Mouse (Mus musculus): Measurements from ENCODE around the gene Cacna1d.

The Cacna1d gene

DNA sequence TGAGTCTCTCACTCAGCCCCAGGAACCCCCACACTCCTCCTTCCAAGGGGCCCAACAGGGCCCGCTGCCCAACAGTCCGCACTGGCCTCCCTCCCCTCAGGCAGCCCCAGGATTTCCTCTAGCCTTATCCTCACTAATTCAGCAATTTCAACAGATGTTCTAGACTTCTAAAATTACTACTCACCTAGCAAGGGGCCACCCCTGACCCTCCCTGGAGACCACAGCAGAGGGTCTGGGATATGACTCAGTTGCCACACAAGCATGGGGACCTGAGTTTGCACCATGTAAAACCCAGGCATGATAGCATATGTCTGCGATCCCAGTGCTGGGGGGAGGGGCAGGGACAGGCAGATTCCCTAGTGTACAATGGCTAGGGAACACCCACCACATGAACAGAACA lies 151.1 kb downstream of the Cacna1d start:
- in situ Hi-C loops (cut with MboI, MseI): loop anchor here (25.0 kb wide), 1 partner anchor 947 kb away; no protein-coding TSS in a partner anchor

GRCm38 (mm10) chr14:30331856-30332255 lies 159.4 kb downstream of the Cacna1d start:
- in situ Hi-C loops (cut with MboI, MseI): loop anchor here (25.0 kb wide), 1 partner anchor 955 kb away; no protein-coding TSS in a partner anchor

GRCm38 (mm10) chr14:30330416-30331181 lies 160.7 kb downstream of the Cacna1d start:
- in situ Hi-C loops (cut with MboI, MseI): loop anchor here (25.0 kb wide), 1 partner anchor 957 kb away; no protein-coding TSS in a partner anchor

GRCm38 (mm10) chr14:30329109-30329508 lies 162.1 kb downstream of the Cacna1d start:
- in situ Hi-C loops (cut with MboI, MseI): loop anchor here (25.0 kb wide), 1 partner anchor 958 kb away; no protein-coding TSS in a partner anchor

DNA sequence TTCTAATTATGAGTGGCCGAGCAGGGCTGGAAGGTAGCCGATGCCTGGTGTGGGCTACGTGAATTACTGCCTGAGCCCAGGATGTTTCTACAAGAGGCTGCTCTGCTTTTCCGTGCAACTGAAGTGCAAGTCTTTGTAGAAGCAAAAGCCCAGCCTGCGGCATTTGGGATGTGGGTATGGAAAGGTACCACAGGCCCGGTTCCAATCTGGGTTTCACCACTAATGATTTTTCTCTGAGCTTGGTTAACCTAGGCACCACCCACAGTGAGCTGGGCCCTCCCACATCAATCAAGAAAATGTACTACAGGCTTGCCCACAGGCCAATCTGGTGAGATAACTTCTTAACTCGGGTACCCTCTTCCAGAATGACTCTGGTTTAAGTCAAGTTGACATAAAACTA lies 163.8 kb downstream of the Cacna1d start:
- in situ Hi-C loops (cut with MboI, MseI): loop anchor here (25.0 kb wide), 1 partner anchor 960 kb away; no protein-coding TSS in a partner anchor

- in situ Hi-C loops (cut with MboI, MseI): loop anchor here (25.0 kb wide), 1 partner anchor 960 kb away; no protein-coding TSS in a partner anchor
Measured at GRCm38 (mm10) chr14:30327051-30327450, 164.2 kb downstream of the Cacna1d start.

DNA sequence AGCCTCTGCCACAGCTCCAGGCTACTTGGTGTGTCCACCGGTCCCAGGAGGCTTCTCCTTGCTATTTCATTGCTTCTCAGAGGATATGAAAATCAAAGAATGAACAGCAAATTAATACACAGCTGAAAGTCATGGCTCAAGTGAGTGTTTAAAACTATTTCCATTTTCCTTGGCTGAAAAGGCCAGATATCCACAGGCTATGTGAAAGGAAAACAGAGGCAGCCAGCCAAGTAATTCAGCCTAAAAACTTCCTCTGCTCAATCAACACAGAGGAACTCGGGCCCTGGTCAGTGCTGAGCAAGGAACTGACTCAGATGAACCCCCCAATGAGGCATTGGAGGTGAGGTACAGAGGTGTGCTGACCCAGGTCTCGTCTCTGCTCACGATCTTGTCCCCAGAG lies 165.0 kb downstream of the Cacna1d start:
- in situ Hi-C loops (cut with MboI, MseI): loop anchor here (25.0 kb wide), 1 partner anchor 961 kb away; no protein-coding TSS in a partner anchor

DNA sequence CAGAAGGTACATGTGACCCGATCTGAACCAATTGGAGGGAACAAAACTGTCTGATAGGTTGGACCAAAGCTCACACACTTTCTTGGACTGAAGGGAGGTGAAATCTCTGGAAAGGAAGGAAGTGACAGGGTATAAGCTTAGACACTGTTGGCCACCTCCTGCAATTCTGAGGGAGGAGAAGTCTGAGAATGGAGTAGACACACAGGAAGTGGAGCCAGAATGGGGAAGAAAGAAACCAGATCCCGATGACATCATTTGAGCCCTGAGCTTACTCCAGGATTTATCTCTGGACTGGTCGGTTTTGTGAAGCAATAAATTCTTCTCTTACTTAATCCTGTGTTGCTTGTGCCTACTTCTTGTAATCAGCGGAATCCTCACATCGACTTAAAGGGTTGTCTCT lies 166.3 kb downstream of the Cacna1d start:
- in situ Hi-C loops (cut with MboI, MseI): loop anchor here (25.0 kb wide), 1 partner anchor 962 kb away; no protein-coding TSS in a partner anchor

DNA sequence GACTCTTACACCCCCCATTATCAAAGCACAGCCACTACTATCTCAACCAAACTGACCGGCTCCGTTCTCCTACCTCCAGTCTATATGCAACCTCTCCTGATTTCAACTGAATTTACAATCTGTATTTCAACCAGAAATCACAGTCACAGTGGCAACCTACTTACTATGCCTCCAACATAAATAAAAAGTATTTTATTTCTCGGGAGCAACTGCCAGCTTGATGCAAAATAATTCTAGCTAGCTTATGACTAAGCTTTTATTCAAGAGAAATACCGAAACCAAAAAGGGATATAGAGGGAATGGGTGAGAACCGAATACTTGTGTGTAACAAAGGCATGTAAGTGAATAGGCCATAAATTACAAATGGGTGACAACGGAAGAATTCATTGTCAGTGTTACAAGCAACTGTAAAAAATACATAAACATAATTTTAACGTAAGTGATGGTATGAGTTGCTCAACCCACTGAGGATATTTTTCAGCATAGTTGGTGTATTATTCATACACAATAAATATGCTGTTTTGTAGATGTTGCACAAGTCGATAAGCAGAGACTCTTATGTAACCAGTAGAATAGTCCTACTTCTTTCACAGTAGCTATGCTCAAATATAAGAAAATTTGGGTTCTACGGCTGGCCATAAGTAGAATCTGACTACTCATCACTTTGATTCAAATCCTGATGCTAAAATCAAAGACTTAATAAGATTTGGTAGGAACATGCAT lies 172.4 kb downstream of the Cacna1d start:
- in situ Hi-C loops (cut with MboI, MseI): no loop called here

DNA sequence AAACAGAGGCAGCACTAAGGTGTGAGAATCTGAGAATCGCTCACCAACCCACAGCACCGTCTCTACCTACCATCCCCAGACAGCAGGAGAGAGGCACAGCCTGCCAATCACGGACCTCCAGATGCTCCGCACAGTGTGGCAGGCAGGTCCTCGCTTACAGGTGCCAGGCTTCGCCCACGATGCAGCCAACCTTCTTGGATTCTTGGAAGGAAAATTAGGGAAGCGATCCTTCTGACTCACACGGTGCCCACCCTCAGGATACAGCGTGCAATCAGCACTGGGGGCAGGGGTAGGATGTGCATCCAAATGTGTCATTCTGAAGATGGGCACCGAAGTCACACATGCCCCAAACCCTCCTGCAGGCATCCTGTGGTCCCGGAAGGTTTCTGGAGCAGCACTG lies 173.0 kb downstream of the Cacna1d start:
- in situ Hi-C loops (cut with MboI, MseI): no loop called here

GRCm38 (mm10) chr14:30317616-30318015 lies 173.6 kb downstream of the Cacna1d start:
- in situ Hi-C loops (cut with MboI, MseI): no loop called here

- in situ Hi-C loops (cut with MboI, MseI): no loop called here
Measured at GRCm38 (mm10) chr14:30311206-30311889, 179.9 kb downstream of the Cacna1d start.

- in situ Hi-C loops (cut with MboI, MseI): no loop called here
Measured at GRCm38 (mm10) chr14:30310236-30310635, 181.0 kb downstream of the Cacna1d start.

DNA sequence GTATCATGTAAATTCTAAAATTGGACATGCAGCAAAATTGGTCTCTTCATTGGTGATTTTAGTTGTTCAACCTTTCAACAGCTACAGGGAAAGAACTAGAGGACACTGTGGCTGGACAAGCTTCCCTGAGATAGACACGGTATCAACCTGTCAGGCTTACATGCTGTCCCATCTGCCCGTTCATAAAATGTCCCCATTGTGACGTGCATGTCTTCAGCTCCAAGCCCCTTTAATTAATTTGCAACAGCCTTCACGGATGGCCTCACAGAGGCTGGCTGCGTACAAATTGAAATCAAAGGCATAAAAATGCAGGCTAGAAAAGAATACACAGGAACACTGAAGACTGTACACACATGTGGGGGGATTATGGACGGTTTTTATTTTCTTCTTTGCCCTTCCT lies 185.0 kb downstream of the Cacna1d start:
- in situ Hi-C loops (cut with MboI, MseI): no loop called here

DNA sequence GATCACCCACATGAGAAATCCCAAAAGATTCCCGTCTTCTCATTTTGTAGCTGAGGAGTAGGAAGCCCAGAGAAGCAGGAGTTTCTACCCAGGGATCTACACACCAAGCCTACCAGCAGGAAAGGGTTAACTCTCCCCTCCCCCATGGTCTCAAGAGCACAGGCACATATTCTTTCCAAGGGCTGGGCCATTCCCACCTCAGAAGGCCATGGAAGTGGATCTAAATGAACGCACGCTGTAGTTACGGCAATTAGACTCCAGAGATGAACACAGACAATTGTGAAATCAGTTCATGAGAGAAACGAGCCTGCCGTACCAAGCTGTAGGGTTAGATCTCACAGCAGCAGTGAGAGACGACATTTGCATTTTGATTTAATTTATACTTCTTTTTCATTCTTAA lies 191.3 kb downstream of the Cacna1d start:
- in situ Hi-C loops (cut with MboI, MseI): no loop called here

GRCm38 (mm10) chr14:30297492-30297891 lies 193.8 kb downstream of the Cacna1d start:
- in situ Hi-C loops (cut with MboI, MseI): no loop called here

GRCm38 (mm10) chr14:30292135-30292463 lies 199.2 kb downstream of the Cacna1d start:
- in situ Hi-C loops (cut with MboI, MseI): no loop called here

DNA sequence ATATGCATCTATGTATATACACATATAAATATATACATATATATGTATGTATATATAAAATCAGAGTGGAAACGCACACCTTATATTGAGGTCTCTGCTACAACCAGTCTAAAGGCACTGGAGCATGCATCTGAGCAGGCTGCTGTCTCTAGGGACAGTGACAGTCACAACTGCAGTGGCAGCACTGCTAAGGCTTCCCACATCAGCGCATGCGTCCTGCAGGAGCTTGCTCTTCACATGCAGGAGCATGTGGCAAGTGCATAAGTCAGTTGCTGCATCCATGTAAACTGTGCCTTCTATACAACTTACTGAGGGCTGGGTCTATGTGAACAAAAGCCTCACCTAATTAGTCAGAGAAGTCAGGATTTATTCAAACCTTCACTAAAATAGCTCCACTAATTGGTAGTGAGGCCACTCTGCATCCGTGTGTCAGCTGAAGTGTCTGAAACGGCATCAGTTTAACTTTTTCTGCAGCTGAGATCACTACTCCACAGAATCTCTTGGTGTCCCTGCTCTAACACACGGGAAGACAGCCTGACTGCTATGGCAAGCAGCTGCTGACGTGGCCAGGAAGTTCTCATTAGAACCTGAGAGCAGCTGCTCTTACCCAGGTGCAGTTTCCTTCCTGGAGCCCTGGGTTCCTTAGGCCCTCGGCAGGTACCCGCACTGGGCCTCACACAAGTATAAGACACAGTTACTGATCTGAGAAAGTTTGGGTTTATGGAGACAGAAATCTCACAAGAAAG lies 199.7 kb downstream of the Cacna1d start:
- in situ Hi-C loops (cut with MboI, MseI): no loop called here

- in situ Hi-C loops (cut with MboI, MseI): no loop called here
Measured at GRCm38 (mm10) chr14:30284446-30284845, 206.8 kb downstream of the Cacna1d start.

GRCm38 (mm10) chr14:30284022-30284421 lies 207.2 kb downstream of the Cacna1d start:
- in situ Hi-C loops (cut with MboI, MseI): no loop called here

DNA sequence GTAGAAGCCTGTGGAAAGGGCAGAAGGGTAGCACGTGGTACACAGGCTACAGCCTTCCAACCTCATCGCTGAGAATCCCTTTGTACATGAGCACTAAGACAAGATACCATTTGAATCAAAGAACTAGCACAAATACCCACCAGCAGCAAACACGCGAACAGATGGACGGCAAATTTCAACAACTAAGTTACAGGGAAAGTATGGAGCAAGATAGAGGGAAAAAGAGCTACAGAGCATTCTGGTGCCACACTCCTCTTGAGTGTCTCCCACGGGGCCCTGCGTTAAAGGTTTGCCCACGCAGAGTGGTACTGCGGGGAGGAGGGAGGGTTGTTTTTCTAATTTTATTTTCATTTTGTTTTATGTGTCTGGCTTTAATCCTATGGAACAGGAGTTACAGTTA lies 215.7 kb downstream of the Cacna1d start:
- in situ Hi-C loops (cut with MboI, MseI): no loop called here

Data from T-helper 2 cell (primary cell).